Mouse (Mus musculus) right cerebral cortex, postnatal 14 days (tissue): ENCODE results near the gene Neb.

Experiments used
- DNase-seq: peaks from one replicate; pipeline ENCODE4 v3.0.0; 2022

Neb gene

DNA sequence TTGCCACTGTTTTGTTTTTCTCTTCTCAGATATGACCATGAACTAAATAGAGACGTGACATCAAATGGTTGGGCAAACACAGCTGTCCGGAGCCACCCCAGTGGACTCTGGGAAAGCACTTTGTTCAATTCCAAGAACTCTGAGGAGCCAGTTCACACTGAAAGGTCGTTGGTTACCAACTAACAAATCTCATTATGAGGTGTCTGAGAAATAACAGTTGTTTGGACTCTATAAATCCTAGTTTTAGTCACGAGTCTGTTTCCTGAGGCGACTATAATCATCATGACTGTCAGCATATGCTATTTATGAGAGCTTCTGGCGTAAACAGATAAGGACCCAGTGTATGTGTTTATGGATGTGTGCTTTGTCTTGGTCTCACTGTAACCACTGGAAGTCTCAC lies 5.8 kb downstream of the Neb start:
- no peak for DNase-seq

DNA sequence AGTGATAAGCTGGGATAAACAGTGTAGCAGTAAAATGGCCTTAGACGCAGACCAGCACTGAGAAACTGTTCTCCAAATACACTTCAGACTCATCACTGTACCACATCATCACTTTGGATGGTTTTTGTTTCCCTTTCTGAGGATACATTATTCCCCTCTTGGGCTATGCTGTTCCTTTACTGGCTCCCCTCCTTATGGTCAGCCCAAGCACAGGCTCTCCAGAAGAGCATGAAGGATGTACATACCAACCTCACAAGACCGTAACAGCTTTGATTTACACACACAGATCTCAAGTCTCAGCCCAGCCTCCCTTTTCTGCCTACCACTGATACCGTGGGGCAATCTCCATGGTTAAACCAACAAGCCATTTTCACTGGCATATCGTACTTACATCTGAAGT lies 6.2 kb downstream of the Neb start:
- no peak for DNase-seq

- DNase-seq = no peak
Observed at GRCm38 (mm10) chr2:52371066-52371465, 7.2 kb downstream of the Neb start.

DNA sequence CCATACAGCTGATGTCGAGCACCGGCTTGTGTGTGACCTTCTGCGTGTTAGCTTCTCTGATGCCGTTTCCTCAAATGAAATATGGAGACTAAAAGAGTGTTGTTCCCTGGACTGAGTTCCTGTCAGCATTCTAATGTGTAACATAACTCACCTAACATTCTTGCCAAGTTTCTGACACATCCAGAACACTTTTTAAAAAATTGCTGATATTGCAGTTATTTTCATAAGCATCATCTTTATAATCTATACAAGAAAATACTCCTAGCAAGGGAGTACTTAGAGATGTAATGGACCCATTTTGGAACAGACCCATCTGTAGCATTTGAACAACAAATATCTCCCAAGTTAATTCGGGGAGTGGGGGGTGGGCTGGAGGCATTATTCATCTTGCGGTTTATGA lies 8.7 kb downstream of the Neb start:
- DNase-seq = no peak

- DNase-seq = no peak
Observed at GRCm38 (mm10) chr2:52367665-52368064, 10.6 kb downstream of the Neb start.

- no peak for DNase-seq
Observed at GRCm38 (mm10) chr2:52367248-52367647, 11.0 kb downstream of the Neb start.

DNA sequence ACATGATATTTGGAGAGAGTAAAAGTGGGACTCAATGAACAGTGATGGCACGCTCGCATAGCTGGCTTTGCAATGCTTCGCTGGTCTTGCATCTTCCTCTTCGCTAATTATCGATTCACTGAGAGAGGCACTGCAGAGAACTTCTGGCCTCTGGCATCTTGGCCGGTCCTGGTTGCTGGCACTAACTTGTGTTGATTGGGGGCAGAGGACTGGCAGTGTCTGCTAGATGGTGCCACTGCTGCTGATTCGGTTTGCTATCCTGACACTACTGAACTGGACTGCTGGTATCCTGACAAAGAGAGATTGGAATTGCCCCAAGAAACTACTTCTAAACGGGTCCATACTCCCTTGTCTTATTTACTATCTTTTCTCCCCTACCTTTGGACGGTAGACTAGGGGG lies 17.2 kb downstream of the Neb start:
- no peak for DNase-seq

- DNase-seq = no peak
Observed at GRCm38 (mm10) chr2:52359722-52360121, 18.6 kb downstream of the Neb start.

DNA sequence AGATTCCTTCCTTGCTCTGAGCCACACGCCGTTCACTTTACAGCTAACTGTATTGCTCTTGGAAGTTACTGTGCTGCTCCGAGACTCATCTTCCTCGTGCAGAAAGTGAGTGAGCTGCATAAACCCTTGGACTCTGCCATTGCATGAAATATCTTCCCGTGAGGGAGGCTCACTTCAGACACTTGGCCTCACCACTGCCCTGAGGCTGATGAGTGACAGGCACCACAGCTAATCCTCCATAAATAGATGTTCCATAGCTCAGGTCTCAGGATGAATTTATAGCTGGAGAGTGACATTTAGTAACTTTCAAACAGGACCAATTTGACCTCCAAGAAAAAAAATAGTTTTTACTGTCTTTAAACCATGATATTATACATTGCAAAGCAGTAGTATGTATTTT lies 20.1 kb downstream of the Neb start:
- no peak for DNase-seq

DNA sequence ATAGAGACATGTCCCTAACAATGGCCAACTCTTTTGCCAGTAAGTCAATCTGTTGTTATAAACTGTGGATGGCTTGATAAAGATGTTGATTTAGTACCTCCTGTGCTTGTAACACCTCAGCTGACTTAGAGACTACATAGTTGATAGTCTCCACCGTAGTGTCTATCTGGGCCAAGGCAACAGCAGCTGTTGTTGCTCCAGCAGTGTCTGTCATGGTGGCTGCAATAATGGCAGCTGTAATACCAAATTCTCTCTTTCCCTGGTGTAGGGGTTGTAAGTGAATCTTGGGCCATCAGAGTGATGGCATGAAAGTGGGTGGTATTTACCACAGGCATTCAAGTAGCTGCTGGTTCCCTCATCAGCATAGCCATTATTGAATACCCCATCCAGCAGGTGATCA lies 27.2 kb downstream of the Neb start:
- no peak for DNase-seq

- no peak for DNase-seq
Observed at GRCm38 (mm10) chr2:52340990-52341389, 37.3 kb downstream of the Neb start.

DNA sequence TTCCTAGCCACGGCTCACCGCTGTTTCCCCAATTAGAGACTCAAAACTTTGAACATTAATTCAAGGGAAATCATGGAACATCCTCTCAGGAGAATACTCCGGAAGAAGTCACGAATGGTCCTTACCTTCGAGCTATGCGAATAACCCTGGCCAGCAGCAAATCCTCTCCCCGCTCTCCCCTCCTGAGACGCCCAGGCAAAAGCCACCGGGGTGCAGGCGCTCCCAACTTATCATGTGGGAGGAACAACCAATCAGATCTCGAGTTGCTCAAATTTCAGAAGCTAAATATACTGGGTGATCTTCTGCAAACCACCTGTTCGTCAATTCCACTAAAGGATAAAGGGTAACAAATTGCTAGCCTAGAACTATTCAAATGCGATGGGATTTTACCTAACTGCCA lies 42.7 kb downstream of the Neb start:
- no peak for DNase-seq

DNA sequence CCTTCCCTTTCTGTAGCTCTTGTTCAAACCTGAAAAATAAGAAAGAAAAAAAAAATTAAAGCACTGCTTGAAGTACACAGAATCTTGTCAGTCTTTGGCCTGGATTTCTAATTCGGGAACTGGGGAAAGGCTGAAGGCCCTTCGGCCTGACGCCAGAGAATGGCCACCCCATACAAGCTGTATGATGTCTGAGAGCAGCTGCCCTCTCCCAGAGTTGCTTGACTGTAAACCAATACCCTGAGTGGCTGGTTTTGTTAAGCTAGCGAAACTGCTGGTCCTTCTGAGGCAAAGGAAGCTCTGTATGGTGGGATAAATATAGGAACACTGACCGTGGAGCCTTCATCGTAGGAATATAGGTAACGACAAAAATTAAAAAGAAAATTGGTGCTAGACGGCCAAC lies 43.2 kb downstream of the Neb start:
- DNase-seq = no peak

DNA sequence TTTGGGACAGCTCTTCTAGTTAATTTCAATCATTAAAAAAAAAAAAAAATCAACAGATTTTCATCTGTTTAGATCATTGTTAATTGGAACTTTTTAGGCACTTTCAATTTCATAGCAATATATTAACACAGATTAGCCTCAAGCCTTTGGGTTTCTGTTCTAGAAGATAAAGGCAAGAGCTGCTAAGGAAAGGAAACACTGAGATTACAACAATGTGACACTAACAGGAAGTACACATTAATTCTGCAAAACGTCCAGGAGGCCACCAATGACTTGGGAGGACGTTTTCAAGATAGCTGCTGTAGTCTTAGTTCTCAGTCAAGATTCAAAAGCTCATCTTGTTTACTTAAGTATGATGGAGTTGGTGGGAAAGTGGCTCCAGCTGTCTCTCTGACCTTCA lies 44.7 kb downstream of the Neb start:
- DNase-seq = no peak

DNA sequence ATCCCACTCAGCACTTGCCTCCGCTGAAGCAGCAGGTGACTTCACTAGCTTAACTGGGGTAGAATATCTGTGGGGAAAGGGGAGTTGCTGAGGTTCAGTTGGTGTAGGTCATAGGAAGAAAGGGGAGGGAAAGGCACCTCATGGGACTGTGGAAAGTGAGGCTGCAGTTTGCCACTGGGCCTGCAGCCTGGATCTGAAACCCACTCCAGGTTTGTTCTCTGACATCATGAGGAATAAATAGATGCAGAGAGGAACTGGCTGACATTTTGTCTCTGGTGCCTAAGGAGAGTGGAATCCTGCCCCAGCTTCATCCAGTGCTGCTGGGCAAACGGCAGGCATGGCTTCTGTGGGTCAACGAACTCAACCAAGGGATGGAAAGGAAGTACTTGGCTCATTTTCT lies 46.5 kb downstream of the Neb start:
- no peak for DNase-seq

DNA sequence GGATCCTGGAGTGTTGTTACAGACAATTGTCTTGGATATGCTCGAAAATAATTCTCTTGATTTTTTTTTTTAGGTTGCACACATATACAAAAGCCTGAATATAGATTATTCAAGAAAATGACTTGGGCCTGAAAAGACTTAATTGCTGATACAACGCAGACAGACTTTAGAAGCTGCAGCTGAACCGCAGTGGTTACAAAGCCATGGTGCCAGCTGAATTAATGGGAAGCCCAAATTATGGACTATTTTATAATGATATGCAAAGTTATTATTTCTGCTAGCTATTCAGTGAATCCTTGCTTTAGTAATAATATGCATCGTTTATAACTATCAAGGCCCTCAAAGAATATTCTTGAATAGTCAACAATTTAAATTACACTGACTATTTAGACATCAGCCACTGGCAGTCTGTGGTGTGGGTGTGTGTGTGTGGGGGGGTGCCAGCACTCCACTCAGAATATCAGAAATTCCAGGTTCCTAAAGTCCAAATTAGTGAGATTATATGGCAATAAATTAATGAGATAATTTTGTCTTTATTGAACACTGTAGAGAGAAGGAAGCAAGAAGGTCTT lies 50.9 kb downstream of the Neb start:
- no peak for DNase-seq

- no peak for DNase-seq
Observed at GRCm38 (mm10) chr2:52321866-52322265, 56.4 kb downstream of the Neb start.

GRCm38 (mm10) chr2:52320175-52320574 lies 58.1 kb downstream of the Neb start:
- DNase-seq = no peak

DNA sequence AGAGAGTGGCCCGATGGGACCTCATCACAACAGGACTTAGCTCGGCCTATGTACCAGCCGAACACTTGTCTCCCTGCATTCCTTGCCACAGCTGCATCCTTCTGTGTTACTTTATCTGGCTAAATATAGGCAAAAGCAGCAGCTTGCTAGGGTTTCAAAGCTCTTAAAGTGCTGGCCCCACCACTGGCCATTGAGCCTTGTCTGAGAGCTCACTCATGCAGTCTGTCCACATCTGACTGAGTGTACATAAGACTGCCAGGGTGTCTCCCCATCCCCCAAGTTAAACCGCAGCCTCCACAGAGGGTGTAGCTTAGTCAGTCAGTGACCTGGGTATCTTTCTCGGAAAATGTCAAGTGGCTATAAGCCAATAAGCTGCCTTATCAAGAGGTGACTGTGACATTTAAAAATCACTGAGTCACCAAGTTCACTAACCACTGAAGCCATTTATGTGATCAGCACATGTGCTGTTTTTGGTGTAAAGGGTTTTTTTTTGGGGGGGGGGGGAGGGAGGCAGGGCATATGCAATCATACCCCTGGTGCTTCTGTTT lies 59.2 kb downstream of the Neb start:
- no peak for DNase-seq

DNA sequence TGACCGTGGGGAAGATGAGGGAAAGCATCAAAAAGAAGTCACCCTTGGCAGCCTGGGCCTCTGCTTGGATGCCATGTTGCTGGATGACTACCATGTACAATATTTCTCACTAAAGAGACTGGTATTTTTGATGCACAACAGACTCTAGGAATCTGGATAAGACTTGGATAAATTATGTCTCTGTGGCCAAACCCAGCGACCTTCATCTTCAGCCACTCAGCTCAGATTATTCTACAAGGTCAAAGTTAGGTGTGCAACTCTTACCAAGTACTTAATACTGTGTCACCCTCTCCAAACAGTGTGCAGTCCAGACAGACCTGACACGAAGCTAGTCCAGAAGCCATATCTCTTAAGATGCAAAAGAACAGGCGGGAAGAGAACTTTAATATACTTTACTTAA lies 60.8 kb downstream of the Neb start:
- DNase-seq = no peak

GRCm38 (mm10) chr2:52315737-52316136 lies 62.5 kb downstream of the Neb start:
- DNase-seq = no peak

DNA sequence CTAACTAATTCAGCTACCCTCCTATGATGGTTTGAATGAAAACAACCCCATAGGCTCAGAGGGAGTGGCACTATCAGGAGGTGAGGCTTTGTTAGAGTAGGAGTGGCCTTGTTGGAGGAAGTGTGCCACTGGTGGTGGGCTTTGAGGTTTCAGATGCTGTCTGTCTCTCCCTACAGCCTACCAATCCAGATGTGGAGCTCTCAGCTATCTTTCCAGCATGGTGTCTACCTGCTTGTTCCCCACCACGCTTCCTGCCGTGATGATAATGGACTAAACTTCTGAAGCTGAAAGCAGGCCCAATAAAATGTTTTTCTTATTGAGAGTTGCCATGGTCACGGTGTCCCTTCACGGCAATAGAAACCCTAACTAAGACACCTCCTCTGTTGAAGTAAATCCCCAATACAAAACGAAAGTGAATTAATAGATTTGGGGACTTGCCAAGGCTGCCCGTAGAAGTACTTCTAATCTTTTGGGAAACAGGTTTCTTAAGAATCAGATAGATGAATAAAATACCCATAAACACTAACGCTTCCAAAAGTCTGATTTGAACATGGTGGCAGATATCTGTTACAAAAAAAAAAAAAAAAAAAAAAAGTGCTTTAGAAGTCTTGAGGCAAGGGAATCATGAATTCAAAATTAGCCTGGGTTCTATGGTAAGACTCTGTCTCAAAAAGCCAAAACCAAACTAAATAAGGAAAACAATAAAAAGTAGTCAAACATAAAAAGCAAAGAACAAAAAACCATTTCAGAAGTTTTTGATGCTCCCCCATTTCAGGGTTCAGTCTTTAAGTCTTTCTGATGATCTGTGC lies 63.1 kb downstream of the Neb start:
- no peak for DNase-seq

DNA sequence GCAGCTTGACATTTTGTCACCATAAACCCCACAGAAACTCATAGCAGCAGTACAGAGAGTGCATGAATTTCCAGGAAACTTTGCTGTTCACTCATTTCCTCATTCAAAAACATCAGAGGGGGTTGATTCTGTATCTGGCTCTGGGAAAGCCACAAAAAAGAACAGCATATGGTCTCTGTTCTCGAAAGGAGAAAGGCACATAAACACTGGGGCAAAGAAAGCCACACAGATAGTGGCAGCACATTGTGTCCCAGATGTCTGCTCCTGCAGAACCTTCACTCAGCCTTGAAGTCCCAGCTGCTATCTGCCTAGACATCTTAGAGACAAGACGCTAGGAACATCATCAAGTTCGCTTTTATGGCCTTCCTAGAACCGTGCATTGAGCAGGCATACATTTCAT lies 67.5 kb downstream of the Neb start:
- no peak for DNase-seq

- no peak for DNase-seq
Observed at GRCm38 (mm10) chr2:52306635-52307034, 71.6 kb downstream of the Neb start.

DNA sequence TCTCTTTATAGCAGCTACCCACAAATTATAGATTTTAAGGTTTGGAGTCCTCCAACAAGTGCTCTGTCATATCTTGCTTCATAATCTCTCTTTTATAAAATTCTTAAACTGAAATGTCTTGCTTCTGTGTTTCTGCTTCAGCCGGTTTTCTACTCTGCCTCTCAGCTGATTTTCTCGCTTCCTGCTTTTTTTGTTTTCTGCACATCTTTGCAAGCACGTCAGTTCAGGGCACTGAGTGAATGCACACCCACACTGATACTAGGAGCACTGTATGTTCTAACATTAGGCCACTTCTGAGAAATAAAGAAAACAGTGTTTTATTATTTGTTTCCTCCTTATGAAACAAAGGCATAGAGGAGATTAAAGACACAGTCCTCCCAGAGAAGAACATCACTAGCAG lies 73.7 kb downstream of the Neb start:
- no peak for DNase-seq
